Mouse (Mus musculus) adrenal gland, postnatal 25 days (tissue): Measurements from ENCODE around the gene Rnf145. TPM values are rescaled to one million over a fixed set of nuclear protein-coding genes. Genes with fewer than 3 reads are reported as not detected.

ENCODE experiments used
- DNase-seq: peaks from one replicate; pipeline ENCODE4 v3.0.0; 2021; ENCODE audit warnings: mixed read lengths
- total RNA-seq: library from RNA; stranded (reverse); gene quantifications from 2 replicates; pipeline ENCODE4 v1.2.3, GENCODE M21; 2021

The Rnf145 gene
- total RNA-seq, 1 experiment from 2014 or later: 111 TPM

- DNase-seq: no peak
Measured at GRCm38 (mm10) chr11:44537403-44537802, 18.6 kb downstream of the Rnf145 start.

- no peak for DNase-seq
Measured at GRCm38 (mm10) chr11:44538101-44538500, 19.3 kb downstream of the Rnf145 start.

GRCm38 (mm10) chr11:44538501-44539290, 19.9 kb downstream of the Rnf145 start:
- DNase-seq: no peak

- DNase-seq: no peak
Measured at GRCm38 (mm10) chr11:44539291-44539930, 20.6 kb downstream of the Rnf145 start.

GRCm38 (mm10) chr11:44540243-44540642, 21.5 kb downstream of the Rnf145 start:
- DNase-seq: no peak

- DNase-seq: no peak
Measured at GRCm38 (mm10) chr11:44541280-44541679, 22.5 kb downstream of the Rnf145 start.

GRCm38 (mm10) chr11:44541813-44542212, 23.0 kb downstream of the Rnf145 start:
- DNase-seq: no peak

GRCm38 (mm10) chr11:44543593-44543992, 24.8 kb downstream of the Rnf145 start:
- no peak for DNase-seq

- no peak for DNase-seq
Measured at GRCm38 (mm10) chr11:44543996-44544395, 25.2 kb downstream of the Rnf145 start.

- DNase-seq: no peak
Measured at GRCm38 (mm10) chr11:44545181-44545580, 26.4 kb downstream of the Rnf145 start.

GRCm38 (mm10) chr11:44546250-44546649, 27.5 kb downstream of the Rnf145 start:
- DNase-seq: no peak

- no peak for DNase-seq
Measured at GRCm38 (mm10) chr11:44547651-44548196, 29.0 kb downstream of the Rnf145 start.

- DNase-seq: no peak
Measured at GRCm38 (mm10) chr11:44548816-44549215, 30.1 kb downstream of the Rnf145 start.

GRCm38 (mm10) chr11:44549511-44550278, 30.9 kb downstream of the Rnf145 start:
- DNase-seq: no peak

- no peak for DNase-seq
Measured at GRCm38 (mm10) chr11:44550996-44551395, 32.2 kb downstream of the Rnf145 start.

- no peak for DNase-seq
Measured at GRCm38 (mm10) chr11:44554339-44554738, 35.6 kb downstream of the Rnf145 start.

- DNase-seq: no peak
Measured at GRCm38 (mm10) chr11:44558521-44558920, 39.8 kb downstream of the Rnf145 start.

GRCm38 (mm10) chr11:44559466-44559865, 40.7 kb downstream of the Rnf145 start:
- no peak for DNase-seq

GRCm38 (mm10) chr11:44560396-44560795, 41.6 kb downstream of the Rnf145 start:
- no peak for DNase-seq

- no peak for DNase-seq
Measured at GRCm38 (mm10) chr11:44561476-44562015, 42.8 kb downstream of the Rnf145 start.

- DNase-seq: no peak
Measured at GRCm38 (mm10) chr11:44562389-44563135, 43.8 kb downstream of the Rnf145 start.
